Comparison of ENCODE assay signal across 8 mouse cellular contexts in genomic region chr4:149725661-149726350, GRCm38 (mm10). TPM values are rescaled to one million over a fixed set of nuclear protein-coding genes. Genes with fewer than 3 reads are reported as not detected.
A peak's percentile ranks its signal among the peaks of the same experiment; 100 is the strongest.
DNase-seq lines count a peak whose midpoint lies in the region; ATAC-seq lines count a peak whose summit lies in the region.

No protein-coding gene starts in this region.

- no peak overlapping the region for H3K4me3 ChIP-seq in lung, embryonic 16.5 days (ENCODE audit: low read length)

- peak; percentile 49; the same call in 1 of the 2 replicates for ATAC-seq in lung, embryonic 16.5 days (ENCODE audit: low read depth)
- no peak for ATAC-seq in inflammation-experienced regulatory T-cells, adult 6 months

- peak; percentile 69 for DNase-seq in CD4-positive, CD25-positive, alpha-beta regulatory T cell, adult 2 months (ENCODE audit: low read depth, low spot score)
- DNase-seq in MN1 (ENCODE audit: low spot score) = peak; percentile 90
- peak; percentile 94 for DNase-seq in cerebellum, adult 8-10 months
- peak; percentile 49 to 57 for DNase-seq in gastrocnemius, adult 8-10 months (ENCODE audit: low spot score in 2 of 2)
- DNase-seq in kidney, postnatal 25 days = peak; percentile 90 to 93
- peak; percentile 75 to 76 for DNase-seq in right cerebral cortex, adult 2 months (ENCODE audit: low spot score in 2 of 2)

- H3K4me2 ChIP-seq in lung, embryonic 16.5 days (ENCODE audit: low read depth, low read length) = no peak overlapping the region

- H3K9me3 ChIP-seq in lung, embryonic 16.5 days (ENCODE audit: control insufficient read depth, low read length) = no peaks in the 10 kb centered on the region

- 0 out of 2 replicates have a peak overlapping the region, but pooled peaks have one; percentile 11 for H3K9ac ChIP-seq in lung, embryonic 16.5 days (ENCODE audit: low read length)

- WGBS in lung, embryonic 16.5 days = 62% methylated on average over 15 of the region's 15 CpGs

- no peaks in the 10 kb centered on the region for H3K27me3 ChIP-seq in lung, embryonic 16.5 days (ENCODE audit: control insufficient read depth, insufficient read depth, low read depth, low read length)

- no peak overlapping the region for H3K27ac ChIP-seq in lung, embryonic 16.5 days (ENCODE audit: low read length)

- peaks cover 50% of the 10 kb centered on the region for H3K36me3 ChIP-seq in lung, embryonic 16.5 days (ENCODE audit: control insufficient read depth, insufficient read depth, low read length)

- H3K4me1 ChIP-seq in lung, embryonic 16.5 days (replicated peaks; ENCODE audit: control insufficient read depth, insufficient read depth, low read length) = peaks cover 4% of the 10 kb centered on the region

RNA-seq across cellular contexts. Expression of gene Tmem201, which starts 12.0 kb away (rescaled TPM):
- total RNA-seq in gastrocnemius, adult 8-10 months (2022) = 10 to 100 TPM; 41.7 to 44.1 (median 42.9) TPM
- 22.1 and 26.0 TPM in 2 replicates for polyA plus RNA-seq in lung, embryonic 16.5 days (2015; fragmentation: Nextera tagmentation; extraction: Ambion mirVana)
- 1 to 10 TPM; 4.6 to 8.9 (median 6.0) TPM for polyA plus RNA-seq in inflammation-experienced regulatory T-cells, adult 6 months (2017; shearing (Covaris generic))

RNA-seq across cellular contexts. Expression of gene Pik3cd, which starts 23.4 kb away (rescaled TPM):
- 10 to 100 TPM in 1 of 4 experiments, 1 to 10 TPM in 3; 7.9 to 10.6 (median 8.6) TPM for total RNA-seq in gastrocnemius, adult 8-10 months (2022)
- polyA plus RNA-seq in lung, embryonic 16.5 days (2015; fragmentation: Nextera tagmentation; extraction: Ambion mirVana) = 5.7 and 5.9 TPM in 2 replicates
- 100 to 1,000 TPM; 108 to 124 (median 115) TPM for polyA plus RNA-seq in inflammation-experienced regulatory T-cells, adult 6 months (2017; shearing (Covaris generic))

RNA-seq across cellular contexts. Expression of gene Slc25a33, which starts 48.3 kb away (rescaled TPM):
- 10 to 100 TPM in 3 of 4 experiments, 1 to 10 TPM in 1; 7.7 to 14.5 (median 13.0) TPM for total RNA-seq in gastrocnemius, adult 8-10 months (2022)
- 5.8 TPM in 2 replicates for polyA plus RNA-seq in lung, embryonic 16.5 days (2015; fragmentation: Nextera tagmentation; extraction: Ambion mirVana)
- polyA plus RNA-seq in inflammation-experienced regulatory T-cells, adult 6 months (2017; shearing (Covaris generic)) = 1 to 10 TPM; 2.5 to 7.1 (median 3.4) TPM

Comparison
In these comparisons a context has a peak if more than half of its experiments do, and no peak if none do; other contexts are left out.
1. RNA of gene Pik3cd, which starts 23.4 kb away (polyA plus RNA-seq): 108 to 124 TPM in inflammation-experienced regulatory T-cells, adult 6 months; 5.7 to 5.9 TPM in lung, embryonic 16.5 days; every median in the first group is over 10 times any median in the second.
2. Peak in every context shown above with its lines, with median percentiles within 50 percentile points of each other: DNase-seq.